Comparison of ENCODE assay signal across 8 mouse cellular contexts in the genomic region with DNA sequence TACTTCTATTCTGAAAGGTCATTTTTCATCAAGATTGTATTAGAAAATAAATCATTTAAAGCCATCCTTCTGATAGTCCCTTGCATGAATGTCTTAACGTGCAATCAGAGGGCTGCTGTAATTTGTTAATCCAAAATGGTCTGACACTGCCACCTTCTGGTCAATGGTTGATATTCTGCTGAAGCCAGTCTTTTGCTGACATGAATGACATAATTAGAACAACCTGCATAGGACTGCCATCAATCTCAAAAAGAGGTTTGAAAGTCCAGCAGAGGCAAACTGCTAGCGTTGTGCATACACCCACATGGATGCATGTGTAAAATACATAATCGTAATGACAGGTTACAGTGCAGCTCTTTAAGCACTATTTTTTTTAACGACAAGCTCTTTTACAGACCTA.
DNase-seq lines count a peak whose midpoint lies in the region; ATAC-seq and TF ChIP-seq lines count a peak whose summit lies in the region.

No protein-coding gene starts in this region.

- H3K9ac ChIP-seq in heart, postnatal 0 days (replicated peaks; ENCODE audit: low read depth, low read length) = no peak overlapping the region
- no peak overlapping the region for H3K9ac ChIP-seq in forebrain, embryonic 13.5 days
- no peak overlapping the region for H3K9ac ChIP-seq in intestine, embryonic 15.5 days
- no peak overlapping the region for H3K9ac ChIP-seq in neural tube, embryonic 11.5 days (ENCODE audit: low read length)

- no peak overlapping the region for H3K4me3 ChIP-seq in heart, postnatal 0 days (ENCODE audit: low read depth, low read length)
- H3K4me3 ChIP-seq in forebrain, embryonic 13.5 days = no peak overlapping the region
- H3K4me3 ChIP-seq in intestine, embryonic 15.5 days (replicated peaks) = no peak overlapping the region
- no peak overlapping the region for H3K4me3 ChIP-seq in neural tube, embryonic 11.5 days (ENCODE audit: low read depth, low read length)

- no peaks in the 10 kb centered on the region for H3K9me3 ChIP-seq in heart, postnatal 0 days (replicated peaks; ENCODE audit: control insufficient read depth, low read length)
- H3K9me3 ChIP-seq in forebrain, embryonic 13.5 days (replicated peaks) = no peaks in the 10 kb centered on the region
- no peaks in the 10 kb centered on the region for H3K9me3 ChIP-seq in intestine, embryonic 15.5 days
- no peaks in the 10 kb centered on the region for H3K9me3 ChIP-seq in neural tube, embryonic 11.5 days (ENCODE audit: control insufficient read depth, low read length)

- H3K27me3 ChIP-seq in heart, postnatal 0 days (ENCODE audit: control insufficient read depth, insufficient read depth, low read length) = no peaks in the 10 kb centered on the region
- no peaks in the 10 kb centered on the region for H3K27me3 ChIP-seq in forebrain, embryonic 13.5 days
- no peaks in the 10 kb centered on the region for H3K27me3 ChIP-seq in intestine, embryonic 15.5 days (replicated peaks)
- H3K27me3 ChIP-seq in neural tube, embryonic 11.5 days (ENCODE audit: control insufficient read depth, insufficient read depth, low read length) = no peaks in the 10 kb centered on the region

- no peak for ATAC-seq in heart, postnatal 0 days (ENCODE audit: insufficient read depth, low read depth)
- ATAC-seq in forebrain, embryonic 13.5 days = peak; percentile 87
- ATAC-seq in intestine, embryonic 15.5 days = peak; percentile 56; the same call in 1 of the 2 replicates
- ATAC-seq in neural tube, embryonic 11.5 days (ENCODE audit: insufficient read depth, low FRiP score, low TSS enrichment) = peak; percentile 60; the same call in 1 of the 2 replicates

- H3K4me2 ChIP-seq in heart, postnatal 0 days (ENCODE audit: low read depth, low read length) = no peak overlapping the region
- no peak overlapping the region for H3K4me2 ChIP-seq in forebrain, embryonic 13.5 days
- no peak overlapping the region for H3K4me2 ChIP-seq in intestine, embryonic 15.5 days (replicated peaks)
- no peak overlapping the region for H3K4me2 ChIP-seq in neural tube, embryonic 11.5 days (ENCODE audit: low read depth)

- intact Hi-C loops in left cerebral cortex, postnatal 14 days (cut with DNase I) = loop anchor here (10.0 kb wide), 1 partner anchor 251 kb away; no protein-coding TSS in a partner anchor

- WGBS in heart, postnatal 0 days = 35% methylated on average over 4 of the region's 4 CpGs
- WGBS in forebrain, embryonic 13.5 days = 37% methylated on average over 4 of the region's 4 CpGs
- WGBS in intestine, embryonic 15.5 days = 42% methylated on average over 4 of the region's 4 CpGs
- WGBS in neural tube, embryonic 11.5 days = 42% methylated on average over 4 of the region's 4 CpGs

- DNase-seq in heart, postnatal 0 days (ENCODE audit: low spot score) = peak; percentile 39
- no peak for DNase-seq in heart, adult 9 months (ENCODE audit: low spot score in 2 of 2)
- DNase-seq in brain, embryonic 18.5 days (ENCODE audit: low read depth, low spot score) = peak; percentile 72
- peak; percentile 83 to 88 for DNase-seq in left cerebral cortex, postnatal 14 days (ENCODE audit: low spot score in 2 of 2)
- DNase-seq in neural tube, embryonic 11.5 days (ENCODE audit: low spot score) = peak; percentile 62
- DNase-seq in thymus, postnatal 10 days (ENCODE audit: low spot score in 2 of 2) = no peak

- peak; percentile 76 for TF ChIP-seq CTCF in heart, postnatal 0 days (IDR thresholded peaks at IDR 0.05; ENCODE audit: low read depth)

- no peak overlapping the region for H3K27ac ChIP-seq in heart, postnatal 0 days (ENCODE audit: low read depth)
- no peak overlapping the region for H3K27ac ChIP-seq in forebrain, embryonic 13.5 days
- no peak overlapping the region for H3K27ac ChIP-seq in intestine, embryonic 15.5 days
- no peak overlapping the region for H3K27ac ChIP-seq in neural tube, embryonic 11.5 days (ENCODE audit: low read depth, low read length)

- H3K4me1 ChIP-seq in heart, postnatal 0 days (ENCODE audit: control insufficient read depth, insufficient read depth) = no peaks in the 10 kb centered on the region
- H3K4me1 ChIP-seq in forebrain, embryonic 13.5 days = no peaks in the 10 kb centered on the region
- H3K4me1 ChIP-seq in intestine, embryonic 15.5 days (replicated peaks) = no peaks in the 10 kb centered on the region
- no peaks in the 10 kb centered on the region for H3K4me1 ChIP-seq in neural tube, embryonic 11.5 days (ENCODE audit: control insufficient read depth, insufficient read depth, low read length)

- no peaks in the 10 kb centered on the region for H3K36me3 ChIP-seq in heart, postnatal 0 days (replicated peaks; ENCODE audit: control insufficient read depth, insufficient read depth, low read length)
- H3K36me3 ChIP-seq in forebrain, embryonic 13.5 days (ENCODE audit: poor library complexity, severe bottlenecking) = no peaks in the 10 kb centered on the region
- H3K36me3 ChIP-seq in intestine, embryonic 15.5 days = no peaks in the 10 kb centered on the region
- H3K36me3 ChIP-seq in neural tube, embryonic 11.5 days (ENCODE audit: control insufficient read depth, insufficient read depth, low read length) = no peaks in the 10 kb centered on the region

- no peak for TF ChIP-seq EP300 in heart, postnatal 0 days (IDR thresholded peaks at IDR 0.05; ENCODE audit: low read depth)

Comparison
In these comparisons a context has a peak if more than half of its experiments do, and no peak if none do; other contexts are left out.
1. DNase-seq: peak in heart, postnatal 0 days (single experiment), brain, embryonic 18.5 days (single experiment), left cerebral cortex, postnatal 14 days (2 of 2) and neural tube, embryonic 11.5 days (single experiment); none in heart, adult 9 months (0 of 2) and thymus, postnatal 10 days (0 of 2).